Mouse (Mus musculus) E14TG2a.4 (cell line): ENCODE measurements around the gene Gemin2.

Source experiments
- CTCF ChIP-seq: conservative IDR thresholded peaks from 2 replicates; pipeline ENCODE4 v1.5.1; 2014; ENCODE audit warnings: low read length
- POU5F1 ChIP-seq: IDR thresholded peaks from 2 replicates; pipeline ENCODE4 v1.6.1; 2014; ENCODE audit warnings: low read length, borderline replicate concordance

DNA sequence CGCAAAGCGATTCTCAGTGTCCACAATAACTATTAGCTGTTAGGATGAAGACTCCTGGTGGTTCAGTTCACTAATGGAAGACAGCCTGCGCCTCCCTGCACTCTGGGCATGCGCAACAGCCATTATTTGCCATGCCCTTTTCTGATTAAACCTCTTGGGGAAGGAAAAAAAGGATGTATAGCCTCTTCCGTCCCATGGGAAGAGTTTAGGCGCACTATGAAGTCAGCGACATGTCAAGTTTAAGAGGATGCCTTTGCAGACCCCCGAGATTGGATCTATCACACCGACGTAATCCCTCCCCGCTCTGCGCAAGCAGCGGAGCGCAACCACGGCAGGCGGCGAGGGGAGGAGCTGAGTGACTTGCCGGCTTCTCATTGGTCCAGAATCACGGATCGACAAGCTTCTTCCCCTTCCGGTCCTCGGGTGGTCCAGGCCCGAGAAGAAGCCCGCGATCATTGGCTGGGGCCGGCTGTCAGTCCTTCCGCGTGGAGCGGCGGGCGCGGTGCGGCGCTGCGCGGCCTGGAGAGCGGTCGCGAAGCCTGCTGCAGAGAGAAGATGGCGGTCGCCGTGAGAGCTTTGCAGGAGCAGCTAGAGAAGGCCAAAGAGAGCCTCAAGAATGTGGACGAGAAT lies 53.4 kb downstream of the Gemin2 start, which contains the start of gene Pnn:
- no peak for TF ChIP-seq CTCF
- TF ChIP-seq POU5F1 = no peak
